Mouse (Mus musculus): ENCODE data around the gene Begain. TPM values are rescaled to one million over a fixed set of nuclear protein-coding genes. Genes with fewer than 3 reads are reported as not detected.

Gene Begain
- total RNA-seq, 1 experiment: 1.3 TPM

- Histone ChIP-seq H3K9me3 (ENCODE audit: control insufficient read depth, insufficient read depth, low read depth, low read length) (no peaks in the 10 kb centered on the region), H3K9ac (ENCODE audit: insufficient read depth, low read depth, low read length, poor library complexity, severe bottlenecking) (no peak overlapping the region), H3K4me1 (ENCODE audit: control insufficient read depth in 2 of 2, insufficient read depth in 2 of 2, low read length in 2 of 2, poor library complexity in 1 of 2) (no peaks in the 10 kb centered on the region; a peak in 1 of 4 replicates), H3K27ac (ENCODE audit: insufficient read depth, low read depth, low read length, poor library complexity, severe bottlenecking) (no peak overlapping the region), H3K4me3 (ENCODE audit: insufficient read depth in 1 of 2, low read depth in 1 of 2, low read length in 2 of 2, poor library complexity in 1 of 2, severe bottlenecking in 1 of 2) (no peak overlapping the region), H3K36me3 (ENCODE audit: control insufficient read depth, insufficient read depth, low read length, poor library complexity, severe bottlenecking) (no peaks in the 10 kb centered on the region; the same call in 1 of the 2 replicates)
- no peak for TF ChIP-seq HCFC1 (IDR thresholded peaks at IDR 0.05; ENCODE audit: borderline replicate concordance, insufficient read depth, low read length)
- TF ChIP-seq MAFK (IDR thresholded peaks at IDR 0.05; ENCODE audit: insufficient read depth, low read depth, low read length): no peak
- no peak for TF ChIP-seq CHD2 (IDR thresholded peaks at IDR 0.05; ENCODE audit: low read depth, low read length)
- no peak for TF ChIP-seq ZNF384 (IDR thresholded peaks at IDR 0.05; ENCODE audit: low read depth, low read length)
- no peak for TF ChIP-seq ZC3H11A (IDR thresholded peaks at IDR 0.05; ENCODE audit: borderline replicate concordance, low read depth, low read length)
- in situ Hi-C loops (cut with MboI; ENCODE audit: low sequenced_read_pairs in 2 of 2, unreplicated experiment in 2 of 2): no loop called here
- no peak for DNase-seq (ENCODE audit: low read depth, low spot score)
These were observed 28.7 kb downstream of the Begain start for GRCm38 (mm10) chr12:109039311-109039710.

DNA sequence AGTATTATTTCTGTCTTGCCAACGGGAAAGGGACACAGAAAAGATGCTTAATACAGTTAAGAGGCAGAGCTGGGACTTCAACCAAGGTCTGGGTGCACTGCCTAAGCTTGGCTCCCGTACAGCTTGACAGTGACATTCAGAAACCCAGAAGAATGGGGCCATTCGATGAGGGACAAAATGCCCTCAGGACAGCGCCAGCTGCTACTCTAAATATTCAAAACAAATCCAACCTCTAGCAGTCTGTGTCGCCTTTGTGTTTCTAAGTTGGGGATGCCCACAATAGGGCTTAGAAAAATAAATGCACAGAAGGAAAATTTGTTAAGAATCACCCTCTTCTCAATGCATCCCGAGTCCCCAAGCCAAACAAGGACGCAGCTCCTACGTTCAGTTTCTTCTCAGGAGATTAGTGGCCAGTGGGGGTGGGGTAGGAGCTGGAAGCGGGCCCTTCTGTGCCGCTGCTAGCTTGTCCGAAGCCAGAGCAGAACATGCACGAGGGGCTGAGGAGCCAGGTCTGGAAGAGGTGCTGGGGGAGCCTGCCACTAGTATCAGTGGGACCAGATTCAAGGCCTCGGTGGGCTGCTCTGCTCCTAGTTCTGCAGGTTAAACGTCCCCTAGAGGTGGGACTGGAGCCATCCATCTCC is 29.7 kb downstream of the Begain start:
- H3K4me1 ChIP-seq (ENCODE audit: control insufficient read depth in 2 of 2, insufficient read depth in 2 of 2, low read length in 2 of 2, poor library complexity in 1 of 2): peaks cover 0 to 2% of the 10 kb centered on the region in 2 experiments; a peak in 2 of 4 replicates
- H3K4me3 ChIP-seq (ENCODE audit: insufficient read depth in 1 of 2, low read depth in 1 of 2, low read length in 2 of 2, poor library complexity in 1 of 2, severe bottlenecking in 1 of 2): no peak overlapping the region
- H3K36me3 ChIP-seq (ENCODE audit: control insufficient read depth, insufficient read depth, low read length, poor library complexity, severe bottlenecking): no peaks in the 10 kb centered on the region; the same call in 1 of the 2 replicates
- TF ChIP-seq ZNF384 (IDR thresholded peaks at IDR 0.05; ENCODE audit: low read depth, low read length): no peak
- TF ChIP-seq HCFC1 (IDR thresholded peaks at IDR 0.05; ENCODE audit: borderline replicate concordance, insufficient read depth, low read length): no peak
- TF ChIP-seq CHD2 (IDR thresholded peaks at IDR 0.05; ENCODE audit: low read depth, low read length): no peak
- TF ChIP-seq MAFK (IDR thresholded peaks at IDR 0.05; ENCODE audit: insufficient read depth, low read depth, low read length): no peak
- TF ChIP-seq ZC3H11A (IDR thresholded peaks at IDR 0.05; ENCODE audit: borderline replicate concordance, low read depth, low read length): no peak
- no peaks in the 10 kb centered on the region for H3K9me3 ChIP-seq (ENCODE audit: control insufficient read depth, insufficient read depth, low read depth, low read length)
- DNase-seq (ENCODE audit: low read depth, low spot score): no peak
- H3K9ac ChIP-seq (ENCODE audit: insufficient read depth, low read depth, low read length, poor library complexity, severe bottlenecking): no peak overlapping the region
- H3K27ac ChIP-seq (ENCODE audit: insufficient read depth, low read depth, low read length, poor library complexity, severe bottlenecking): no peak overlapping the region
- in situ Hi-C loops (cut with MboI; ENCODE audit: low sequenced_read_pairs in 2 of 2, unreplicated experiment in 2 of 2): no loop called here

DNA sequence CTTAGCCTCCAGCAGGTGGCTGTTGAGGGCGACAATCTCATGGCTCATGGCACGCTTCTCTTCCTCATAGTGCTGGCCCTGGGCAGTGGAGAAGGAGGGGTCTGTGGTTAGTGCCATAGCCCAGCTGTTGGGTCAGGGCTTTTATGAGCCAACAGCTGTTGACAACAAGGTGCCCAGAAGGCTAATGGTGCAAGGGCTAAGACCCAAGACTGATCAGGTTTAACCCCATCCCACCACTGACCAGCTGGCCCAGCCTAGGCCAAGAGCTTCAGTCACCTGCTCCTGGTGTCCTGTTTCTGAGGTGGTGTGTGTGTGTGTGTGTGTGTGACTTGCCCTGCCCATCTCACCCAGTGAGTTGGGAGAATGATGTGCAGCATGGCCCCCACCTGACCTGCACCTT is 31.0 kb downstream of the Begain start:
- in situ Hi-C loops (cut with MboI; ENCODE audit: low sequenced_read_pairs in 2 of 2, unreplicated experiment in 2 of 2): no loop called here
- H3K27ac ChIP-seq (ENCODE audit: insufficient read depth, low read depth, low read length, poor library complexity, severe bottlenecking): no peak overlapping the region
- H3K9ac ChIP-seq (ENCODE audit: insufficient read depth, low read depth, low read length, poor library complexity, severe bottlenecking): no peak overlapping the region
- no peak for DNase-seq (ENCODE audit: low read depth, low spot score)
- H3K4me3 ChIP-seq (ENCODE audit: insufficient read depth in 1 of 2, low read depth in 1 of 2, low read length in 2 of 2, poor library complexity in 1 of 2, severe bottlenecking in 1 of 2): no peak overlapping the region
- H3K36me3 ChIP-seq (ENCODE audit: control insufficient read depth, insufficient read depth, low read length, poor library complexity, severe bottlenecking): no peaks in the 10 kb centered on the region; the same call in 1 of the 2 replicates
- TF ChIP-seq ZC3H11A (IDR thresholded peaks at IDR 0.05; ENCODE audit: borderline replicate concordance, low read depth, low read length): no peak
- TF ChIP-seq HCFC1 (IDR thresholded peaks at IDR 0.05; ENCODE audit: borderline replicate concordance, insufficient read depth, low read length): no peak
- H3K9me3 ChIP-seq (ENCODE audit: control insufficient read depth, insufficient read depth, low read depth, low read length): no peaks in the 10 kb centered on the region
- peaks cover 0 to 2% of the 10 kb centered on the region in 2 experiments; a peak in 2 of 4 replicates for H3K4me1 ChIP-seq (ENCODE audit: control insufficient read depth in 2 of 2, insufficient read depth in 2 of 2, low read length in 2 of 2, poor library complexity in 1 of 2)

- in situ Hi-C loops (cut with MboI; ENCODE audit: low sequenced_read_pairs in 2 of 2, unreplicated experiment in 2 of 2): loop anchor here in 1 of 2 experiments (10.0 kb wide), 1 partner anchor 291 kb away; no protein-coding TSS in a partner anchor
- H3K4me3 ChIP-seq (ENCODE audit: insufficient read depth in 1 of 2, low read depth in 1 of 2, low read length in 2 of 2, poor library complexity in 1 of 2, severe bottlenecking in 1 of 2): no peak overlapping the region
- H3K9me3 ChIP-seq (ENCODE audit: control insufficient read depth, insufficient read depth, low read depth, low read length): no peaks in the 10 kb centered on the region
- no peak for TF ChIP-seq ZC3H11A (IDR thresholded peaks at IDR 0.05; ENCODE audit: borderline replicate concordance, low read depth, low read length)
- no peak for TF ChIP-seq ZNF384 (IDR thresholded peaks at IDR 0.05; ENCODE audit: low read depth, low read length)
- no peak for TF ChIP-seq CHD2 (IDR thresholded peaks at IDR 0.05; ENCODE audit: low read depth, low read length)
- TF ChIP-seq HCFC1 (IDR thresholded peaks at IDR 0.05; ENCODE audit: borderline replicate concordance, insufficient read depth, low read length): no peak
- H3K27ac ChIP-seq (ENCODE audit: insufficient read depth, low read depth, low read length, poor library complexity, severe bottlenecking): no peak overlapping the region
- H3K36me3 ChIP-seq (ENCODE audit: control insufficient read depth, insufficient read depth, low read length, poor library complexity, severe bottlenecking): peaks cover 5% of the 10 kb centered on the region; the same call in 1 of the 2 replicates
- H3K9ac ChIP-seq (ENCODE audit: insufficient read depth, low read depth, low read length, poor library complexity, severe bottlenecking): no peak overlapping the region
- no peaks in the 10 kb centered on the region for H3K4me1 ChIP-seq (ENCODE audit: control insufficient read depth in 2 of 2, insufficient read depth in 2 of 2, low read length in 2 of 2, poor library complexity in 1 of 2)
- no peak for DNase-seq (ENCODE audit: low read depth, low spot score)
These were observed 44.2 kb downstream of the Begain start for GRCm38 (mm10) chr12:109023780-109024179.
